Mouse (Mus musculus): ENCODE data around the gene Top3a.

Gene Top3a

DNA sequence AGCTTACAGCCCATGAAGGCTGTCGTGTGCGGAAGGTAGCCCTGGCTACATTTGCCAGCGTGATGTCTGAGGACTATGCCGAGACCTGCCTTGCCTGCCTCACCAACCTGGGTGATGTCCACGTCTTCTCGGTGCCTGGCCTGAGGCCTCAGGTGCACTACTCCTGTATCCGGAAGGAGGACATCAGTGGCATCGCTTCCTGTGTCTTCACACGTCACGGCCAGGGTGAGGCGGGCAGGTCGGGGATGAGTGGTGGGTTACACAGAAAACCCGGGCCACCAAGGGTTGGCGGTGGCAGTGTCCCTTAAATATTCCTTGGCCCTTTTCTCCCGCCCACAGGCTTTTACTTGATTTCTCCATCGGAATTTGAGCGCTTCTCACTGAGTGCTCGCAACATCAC lies 65.1 kb downstream of the Top3a start:
- DNase-seq (ENCODE audit: low spot score in 2 of 2): no peak

DNA sequence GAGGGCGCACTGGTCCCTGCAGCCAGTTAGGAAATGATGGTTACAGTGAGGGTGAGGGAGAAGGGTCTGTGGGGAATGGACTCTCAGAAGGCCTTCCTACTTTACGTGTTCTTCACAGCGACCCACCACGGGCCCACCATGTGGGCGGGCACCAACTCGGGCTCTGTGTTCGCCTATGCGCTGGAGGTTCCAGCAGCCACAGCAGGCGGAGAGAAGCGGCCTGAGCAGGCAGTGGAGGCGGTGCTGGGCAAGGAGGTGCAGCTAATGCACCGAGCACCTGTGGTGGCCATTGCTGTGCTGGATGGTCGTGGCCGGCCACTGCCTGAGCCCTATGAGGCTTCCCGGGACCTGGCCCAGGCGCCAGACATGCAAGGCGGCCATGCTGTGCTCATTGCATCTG lies 65.9 kb downstream of the Top3a start:
- DNase-seq (ENCODE audit: low spot score in 2 of 2): no peak

DNA sequence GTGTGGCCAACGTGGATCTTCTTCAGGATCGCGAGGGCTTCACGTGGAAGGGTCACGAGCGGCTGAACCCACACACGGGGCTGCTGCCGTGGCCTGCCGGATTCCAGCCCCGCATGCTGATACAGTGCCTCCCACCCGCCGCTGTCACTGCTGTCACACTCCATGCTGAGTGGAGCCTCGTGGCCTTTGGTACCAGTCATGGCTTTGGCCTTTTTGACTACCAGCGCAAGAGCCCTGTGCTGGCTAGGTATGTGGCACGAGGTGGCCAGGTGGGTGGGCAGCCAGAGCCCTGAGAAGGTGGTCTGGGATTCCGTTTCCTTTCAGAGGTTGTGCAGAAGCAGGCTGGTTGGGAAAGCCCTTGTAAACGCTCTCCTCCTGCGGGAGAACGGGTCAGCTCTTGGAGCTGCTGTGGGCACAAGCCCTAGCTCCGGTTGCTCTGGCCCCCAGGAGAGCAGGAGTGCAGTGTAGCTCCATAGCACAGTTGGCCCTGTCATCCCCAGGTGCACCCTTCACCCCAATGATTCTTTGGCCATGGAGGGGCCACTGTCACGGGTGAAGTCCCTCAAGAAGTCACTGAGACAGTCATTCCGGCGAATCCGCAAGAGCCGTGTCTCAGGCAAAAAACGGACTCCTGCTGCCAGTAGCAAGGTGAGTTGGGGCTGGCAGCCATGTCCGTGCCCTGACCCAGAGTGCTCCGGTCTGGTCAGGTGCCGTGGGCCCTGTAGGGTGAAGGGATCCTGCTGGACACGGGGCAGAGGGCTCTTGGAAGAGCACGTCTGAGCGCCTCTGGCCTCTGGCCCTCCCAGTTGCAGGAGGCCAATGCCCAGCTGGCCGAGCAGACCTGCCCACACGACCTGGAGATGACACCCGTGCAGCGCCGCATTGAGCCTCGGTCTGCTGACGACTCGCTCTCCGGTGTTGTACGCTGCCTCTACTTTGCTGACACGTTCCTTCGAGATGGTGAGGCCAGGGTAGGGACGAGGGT lies 67.4 kb downstream of the Top3a start:
- DNase-seq (ENCODE audit: low spot score in 2 of 2): no peak

DNA sequence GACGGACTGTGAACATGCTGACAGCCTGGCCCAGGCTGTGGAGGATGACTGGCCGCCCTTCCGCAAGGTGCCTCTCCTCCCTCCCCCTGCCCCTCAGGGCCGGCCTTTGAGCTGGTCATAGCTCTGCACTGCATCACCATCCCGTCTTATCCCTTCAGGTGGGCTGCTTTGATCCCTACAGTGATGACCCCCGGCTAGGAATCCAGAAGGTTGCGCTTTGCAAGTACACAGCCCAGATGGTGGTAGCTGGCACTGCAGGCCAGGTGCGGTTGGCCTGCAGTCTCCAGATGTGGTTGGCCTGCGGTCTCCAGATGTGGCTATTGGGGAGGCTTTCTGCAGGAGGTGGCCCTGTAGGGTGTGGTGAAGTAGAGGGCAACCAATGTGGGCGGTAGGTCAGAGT lies 68.5 kb downstream of the Top3a start:
- no peak for DNase-seq (ENCODE audit: low spot score in 2 of 2)

DNA sequence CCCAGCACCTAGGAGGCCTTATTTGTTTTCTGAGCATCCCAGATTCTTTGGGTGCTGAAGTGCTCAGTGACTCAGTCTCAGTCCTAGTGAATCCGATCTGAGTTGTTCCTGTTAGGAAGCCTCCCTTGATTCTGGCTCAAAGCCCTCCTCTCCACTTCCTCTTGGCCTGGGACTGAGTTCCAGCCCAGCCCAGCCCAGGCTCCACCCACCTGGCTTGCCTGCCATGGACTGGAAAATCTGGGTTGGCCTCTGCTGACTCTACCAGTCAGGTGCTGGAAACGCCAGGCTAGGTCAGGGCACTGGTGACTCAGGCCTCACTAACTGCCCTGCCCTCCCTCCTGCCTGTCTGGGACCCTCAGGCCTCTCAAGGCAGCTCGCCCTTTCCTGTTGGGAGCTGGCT lies 69.5 kb downstream of the Top3a start:
- DNase-seq (ENCODE audit: low spot score in 2 of 2): no peak

DNA sequence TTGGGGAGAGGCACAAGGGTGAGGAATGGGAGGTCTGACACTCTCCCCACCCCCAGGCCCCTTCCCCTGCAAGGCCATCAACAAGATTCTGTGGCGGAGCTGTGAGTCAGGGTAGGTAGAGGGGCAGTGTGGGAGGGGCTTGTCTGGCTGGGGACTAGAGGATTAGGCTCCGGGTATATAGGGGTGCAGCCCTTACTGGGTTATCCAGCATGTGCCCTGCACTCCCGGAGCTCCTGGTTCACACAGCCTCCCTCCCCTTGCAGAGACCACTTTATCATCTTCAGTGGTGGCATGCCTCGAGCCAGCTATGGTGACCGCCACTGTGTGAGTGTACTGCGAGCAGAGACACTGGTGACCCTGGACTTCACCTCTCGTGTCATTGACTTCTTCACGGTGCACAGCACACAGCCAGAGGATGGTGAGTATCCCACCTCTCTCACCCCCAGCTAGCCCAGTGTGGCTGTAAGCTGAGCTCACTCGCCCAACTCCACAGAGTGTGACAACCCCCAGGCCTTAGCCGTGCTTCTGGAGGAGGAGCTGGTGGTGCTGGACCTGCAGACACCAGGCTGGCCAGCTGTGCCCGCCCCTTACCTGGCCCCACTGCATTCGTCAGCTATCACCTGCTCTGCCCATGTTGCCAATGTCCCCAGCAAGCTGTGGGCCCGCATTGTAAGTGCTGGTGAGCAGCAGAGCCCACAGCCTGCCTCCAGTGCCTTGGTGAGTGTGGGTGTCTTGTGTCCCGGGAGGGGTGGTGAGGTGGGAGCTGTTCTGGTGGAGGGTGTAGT lies 70.3 kb downstream of the Top3a start:
- DNase-seq (ENCODE audit: low spot score in 2 of 2): no peak

DNA sequence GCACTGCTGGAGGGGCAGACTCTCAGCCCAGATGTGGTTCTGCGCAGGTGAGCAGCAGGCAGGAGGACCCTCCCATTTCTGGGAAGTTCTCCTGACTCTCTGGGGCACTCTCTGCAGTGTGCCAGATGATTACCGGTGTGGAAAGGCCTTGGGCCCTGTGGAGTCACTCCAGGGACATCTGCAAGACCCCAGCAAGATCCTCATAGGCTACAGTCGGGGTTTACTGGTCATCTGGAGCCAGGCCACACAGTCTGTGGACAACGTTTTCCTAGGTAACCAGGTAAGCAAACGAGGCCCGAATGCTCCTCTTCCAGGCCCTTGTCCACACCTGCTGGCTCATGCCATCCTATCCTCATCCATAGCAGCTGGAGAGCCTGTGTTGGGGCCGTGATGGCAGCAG lies 71.1 kb downstream of the Top3a start:
- no peak for DNase-seq (ENCODE audit: low spot score in 2 of 2)

DNA sequence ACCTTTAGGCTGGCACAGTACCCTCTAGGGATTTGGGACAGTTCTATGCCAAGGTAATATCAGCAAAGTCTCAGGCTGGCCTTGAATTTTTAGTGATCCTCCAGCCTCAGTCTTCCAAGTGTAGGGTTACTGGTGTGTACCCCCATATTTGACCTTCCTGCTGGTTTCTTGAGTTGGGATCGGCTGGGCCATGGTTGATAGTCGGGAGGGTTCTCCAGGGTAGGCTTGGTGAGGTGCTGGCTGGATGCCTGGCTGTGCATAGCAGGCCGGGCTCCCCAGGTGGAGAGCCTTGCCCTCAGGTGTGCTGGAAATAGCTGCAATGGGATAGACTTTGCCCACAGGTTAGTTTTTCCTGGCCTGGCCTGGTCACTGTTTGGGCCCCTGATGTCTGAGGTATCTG lies 71.9 kb downstream of the Top3a start:
- DNase-seq (ENCODE audit: low spot score in 2 of 2): no peak

DNA sequence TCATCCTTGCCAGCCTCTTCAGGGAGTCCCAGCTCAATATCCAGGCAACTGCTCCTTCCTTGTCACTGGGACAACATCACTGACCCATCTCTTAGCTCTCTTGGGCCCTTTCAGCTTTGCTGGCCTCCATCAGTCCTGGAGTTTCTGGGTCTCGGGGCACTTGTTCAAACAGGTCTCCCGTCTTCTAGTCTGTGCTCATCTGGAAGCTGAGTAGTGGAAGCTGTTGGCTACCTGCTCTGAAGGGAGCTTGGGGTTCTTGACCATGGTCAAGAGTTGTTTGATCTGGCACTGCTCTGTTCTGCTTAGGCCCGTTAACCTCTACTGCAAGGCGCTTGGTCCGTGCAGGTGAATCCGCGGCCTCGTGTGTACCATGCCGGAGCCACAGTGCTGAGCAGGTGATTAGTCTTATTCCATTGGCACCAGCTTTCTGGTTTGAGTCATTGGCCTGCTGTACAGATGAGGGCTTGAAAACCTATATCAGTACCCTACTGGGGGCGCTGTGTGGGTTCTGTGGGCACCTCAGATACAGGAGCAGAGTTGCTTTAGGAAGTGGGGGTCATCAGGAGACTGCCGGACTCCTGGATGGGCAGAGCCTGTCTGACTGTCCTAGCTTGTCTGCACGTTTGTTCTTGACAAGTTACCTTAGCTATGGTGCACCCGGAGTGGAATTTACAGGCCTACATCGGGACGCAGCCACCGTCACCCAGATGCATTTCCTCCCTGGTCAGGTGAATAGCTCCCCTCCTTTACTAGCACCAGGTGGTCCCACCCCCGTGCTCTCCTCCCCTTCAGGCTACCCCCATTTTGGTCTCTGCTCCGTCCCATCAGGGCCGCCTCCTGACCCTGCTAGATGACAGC lies 72.9 kb downstream of the Top3a start:
- DNase-seq (ENCODE audit: low spot score in 2 of 2): no peak

DNA sequence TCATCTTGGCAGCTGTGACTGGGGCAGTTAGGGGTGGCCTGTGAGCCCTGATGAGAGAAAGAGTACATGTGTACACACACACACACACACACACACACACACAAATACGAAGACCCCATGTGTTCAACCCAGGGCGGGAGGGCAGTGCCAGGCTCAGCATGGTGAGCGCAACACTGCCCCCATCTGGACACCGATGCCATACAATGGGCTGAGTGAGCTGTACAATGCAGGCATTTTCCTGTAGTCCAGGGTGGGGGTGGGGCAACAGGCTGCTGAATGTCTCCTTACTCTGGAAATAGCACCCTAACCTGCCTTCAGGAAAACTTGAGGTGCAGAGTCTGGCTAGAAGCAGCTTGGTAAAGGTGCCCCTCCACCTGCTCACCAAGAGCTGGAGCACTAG lies 74.0 kb downstream of the Top3a start:
- peak; percentile 58 to 84 for DNase-seq (ENCODE audit: low spot score in 2 of 2)

DNA sequence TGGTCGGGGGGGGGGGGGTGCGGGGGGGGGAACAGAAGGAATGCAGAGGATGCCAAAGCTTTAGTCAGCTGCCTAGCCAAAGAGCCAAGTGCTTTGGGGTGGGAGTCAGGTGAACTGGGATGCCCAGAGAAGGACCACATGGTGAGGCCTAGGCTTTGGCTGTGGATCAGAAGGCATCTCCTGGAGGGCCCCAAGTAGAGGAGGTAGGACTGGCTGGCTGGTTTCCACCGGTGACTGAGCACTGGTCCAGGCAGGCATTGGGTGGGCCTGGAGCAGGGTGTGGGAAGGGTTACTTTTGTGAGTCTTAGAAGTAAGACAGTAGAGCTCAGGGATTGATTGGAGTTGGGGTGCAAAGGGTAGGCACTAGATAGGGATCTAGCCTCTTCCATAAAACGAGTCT lies 75.6 kb downstream of the Top3a start:
- peak in 1 of 2 experiments; percentile 1 for DNase-seq (ENCODE audit: low spot score in 2 of 2)

DNA sequence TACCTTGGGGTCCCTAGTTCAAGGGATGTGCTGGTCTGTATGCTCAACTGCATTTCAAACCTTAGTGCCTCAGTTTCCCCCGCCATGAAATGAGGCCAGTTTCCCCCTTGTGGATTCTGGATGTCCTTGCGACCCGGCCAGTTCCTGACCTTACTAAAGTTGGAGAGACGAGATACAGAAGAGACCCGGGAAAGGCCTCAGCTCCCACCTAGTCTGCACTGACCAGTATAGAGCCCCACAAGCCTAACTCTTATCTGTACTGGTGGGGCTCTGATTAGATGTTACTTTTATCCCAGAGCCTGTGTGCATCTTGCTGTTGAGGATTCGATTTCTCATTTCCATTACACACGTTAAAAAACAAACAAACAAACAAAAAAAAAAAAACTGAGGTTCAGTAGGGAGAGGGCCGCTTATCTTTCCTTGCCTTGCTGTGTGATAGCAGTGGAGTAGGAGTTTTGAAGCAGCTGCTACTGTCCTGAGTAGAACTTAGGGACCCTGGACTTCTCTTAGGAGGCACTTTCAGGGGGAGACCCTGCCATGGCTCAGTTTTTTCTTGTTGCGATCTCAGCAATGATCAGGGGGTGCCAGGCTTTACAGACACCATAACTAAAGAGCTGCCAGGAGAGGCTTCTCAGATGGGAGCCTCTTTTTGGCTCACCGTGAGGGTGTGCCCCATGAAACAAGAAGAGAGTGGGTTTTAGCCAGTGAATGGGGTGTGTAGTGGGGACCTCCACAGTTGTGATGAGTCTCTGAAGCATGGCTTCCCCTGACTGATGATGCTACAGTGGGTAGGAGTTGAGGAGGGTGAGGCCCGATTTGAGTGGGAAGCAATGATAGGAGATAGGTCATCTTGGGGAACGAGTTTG lies 76.6 kb downstream of the Top3a start:
- DNase-seq (ENCODE audit: low spot score in 2 of 2): peak in 1 of 2 experiments; percentile 1

DNA sequence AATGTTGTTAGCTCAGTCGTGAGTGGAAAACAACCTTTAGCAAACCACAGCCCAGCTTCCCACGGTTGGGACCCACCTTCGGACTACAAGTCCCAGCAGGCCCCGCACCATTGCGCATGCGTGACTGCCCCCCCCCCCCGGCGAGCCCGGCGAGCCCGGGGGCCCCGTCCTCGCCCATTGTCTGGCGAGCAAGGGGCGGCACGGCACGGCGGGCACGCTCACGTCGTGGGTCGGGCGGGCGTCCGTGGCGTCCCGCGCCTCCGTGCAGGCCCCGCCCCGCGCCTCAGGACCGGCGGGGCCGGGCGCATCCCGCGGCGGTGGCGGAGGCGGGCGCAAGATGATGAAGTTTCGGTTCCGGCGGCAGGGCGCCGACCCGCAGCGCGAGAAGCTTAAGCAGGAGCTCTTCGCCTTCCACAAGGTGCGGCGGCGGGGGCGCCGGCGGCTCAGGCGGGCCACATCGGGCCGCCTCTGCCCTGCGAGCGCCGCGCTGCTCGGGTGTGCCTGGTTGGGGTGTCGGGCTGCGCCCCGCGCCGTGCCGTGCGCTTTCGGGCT lies 77.6 kb downstream of the Top3a start, which contains the start of gene Llgl1:
TSS of gene Llgl1 (plus strand) at position 200 of the 552 bp plus-strand sequence.
- DNase-seq (ENCODE audit: low spot score in 2 of 2): peak; percentile 68 to 89

DNA sequence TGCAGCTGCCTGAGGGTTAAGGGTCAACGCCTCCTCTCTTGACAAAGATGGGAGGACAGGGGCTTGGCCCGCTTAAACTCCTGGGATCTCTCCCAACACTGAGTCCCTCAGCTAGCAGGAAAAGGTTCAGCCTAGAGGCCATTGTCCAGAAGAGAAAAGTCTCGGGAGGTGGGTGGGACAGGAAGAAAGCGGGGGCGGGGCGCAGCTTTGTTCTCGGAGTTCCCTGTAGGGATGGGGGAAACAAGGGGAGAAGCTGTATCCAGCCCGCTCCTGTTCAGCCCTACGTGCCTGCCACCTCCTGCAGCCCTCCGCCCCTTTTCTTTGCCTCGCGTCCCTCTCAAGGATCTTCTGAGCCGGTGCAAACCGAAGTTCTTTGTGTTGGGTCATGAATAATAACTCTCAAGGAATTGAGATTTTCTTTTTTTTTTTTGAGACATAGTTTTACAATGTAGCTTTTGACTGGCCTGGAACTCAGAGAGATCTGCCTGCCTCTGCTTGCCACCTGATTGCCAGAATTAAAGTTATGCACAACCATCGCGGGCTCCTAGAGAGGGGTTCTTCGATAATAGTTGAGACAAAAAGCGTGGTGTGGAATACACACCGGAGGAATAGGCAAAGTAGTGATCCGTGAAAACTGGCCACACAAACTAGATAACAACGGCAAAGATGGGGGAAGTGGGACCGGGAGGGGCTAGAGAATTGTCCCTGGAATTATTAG lies 78.2 kb downstream of the Top3a start:
- DNase-seq (ENCODE audit: low spot score in 2 of 2): peak in 1 of 2 experiments; percentile 46

DNA sequence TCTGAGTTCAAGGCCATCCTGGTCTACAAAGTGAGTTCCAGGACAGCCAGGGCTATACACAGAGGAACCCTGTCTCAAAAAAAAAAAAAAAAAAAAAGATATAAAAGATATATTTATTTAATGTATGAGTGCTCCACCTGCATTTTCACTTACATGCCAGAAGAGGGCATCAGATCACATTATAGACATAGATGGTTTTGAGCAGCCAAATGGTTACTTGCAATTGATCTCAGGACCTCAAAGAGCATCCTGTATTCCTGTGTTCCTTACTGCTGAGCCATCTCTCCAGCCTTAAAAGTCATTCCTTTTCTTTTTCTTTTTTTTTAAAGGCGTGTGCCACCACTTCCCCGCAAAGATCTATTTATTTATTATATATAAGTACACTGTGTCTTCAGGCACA lies 79.6 kb downstream of the Top3a start:
- DNase-seq (ENCODE audit: low spot score in 2 of 2): no peak

DNA sequence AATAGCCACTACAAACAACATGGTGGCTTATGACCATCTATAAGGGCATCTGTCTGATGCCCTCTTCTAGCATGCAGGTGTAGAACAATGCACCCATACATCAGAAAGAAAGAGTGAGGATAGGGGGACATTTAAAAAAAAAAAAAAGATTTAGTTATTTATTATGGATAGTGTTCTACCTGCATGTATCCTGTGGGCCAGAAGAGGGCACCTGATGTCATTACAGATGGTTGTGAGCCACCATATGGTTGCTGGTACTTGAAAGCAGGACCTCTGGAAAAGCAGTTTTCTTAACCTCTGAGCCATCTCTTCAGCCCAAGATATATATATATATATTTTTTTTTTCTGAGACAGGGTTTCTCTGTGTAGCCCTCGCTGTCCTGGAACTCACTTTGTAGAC lies 81.0 kb downstream of the Top3a start:
- no peak for DNase-seq (ENCODE audit: low spot score in 2 of 2)
